Mouse (Mus musculus) adrenal gland, postnatal 4 days (tissue): ENCODE results near the gene Ep300. TPM values are rescaled to one million over a fixed set of nuclear protein-coding genes. Genes with fewer than 3 reads are reported as not detected.
A peak's percentile ranks its signal among the peaks of the same experiment; 100 is the strongest.
"Not testable (repeated sequence)": the region's sequence is repeated elsewhere in the genome, so short reads cannot be mapped to it uniquely, and the experiment has no call there.

ENCODE experiments used
- DNase-seq, 2 experiments: peaks; one replicate each; pipeline ENCODE4 v3.0.0; 2021 to 2022; ENCODE audit warnings: low spot score in 2 of 2, mixed read lengths in 2 of 2
- total RNA-seq, 2 experiments: library from RNA; stranded (reverse); gene quantifications; 2 replicates each; pipeline ENCODE4 v1.2.3; 2021

Gene Ep300
- total RNA-seq, 2 experiments from 2014 or later: 78.9 to 84.0 TPM

GRCm38 (mm10) chr15:81587686-81588085 is 2.5 kb downstream of the Ep300 start:
- DNase-seq: no peak

GRCm38 (mm10) chr15:81594146-81594696 is 9.1 kb downstream of the Ep300 start:
- DNase-seq: no peak

- not testable (repeated sequence) for DNase-seq
Measured at GRCm38 (mm10) chr15:81598742-81599141, 13.6 kb downstream of the Ep300 start.

- no peak for DNase-seq
Measured at GRCm38 (mm10) chr15:81605241-81605640, 20.1 kb downstream of the Ep300 start.

- DNase-seq: no peak
Measured at GRCm38 (mm10) chr15:81606634-81607033, 21.5 kb downstream of the Ep300 start.

- DNase-seq: no peak
Measured at GRCm38 (mm10) chr15:81649516-81650455, 64.6 kb downstream of the Ep300 start.

GRCm38 (mm10) chr15:81650636-81651035 is 65.5 kb downstream of the Ep300 start:
- DNase-seq: no peak

GRCm38 (mm10) chr15:81661701-81662100 is 76.5 kb downstream of the Ep300 start:
- DNase-seq: no peak

- no peak for DNase-seq
Measured at GRCm38 (mm10) chr15:81663281-81663680, 78.1 kb downstream of the Ep300 start.

- DNase-seq: peak; percentile 74 to 77
Measured at GRCm38 (mm10) chr15:81663697-81664561, 78.8 kb downstream of the Ep300 start, which contains the start of gene L3mbtl2. Gene L3mbtl2 (plus strand): TSS chr15:81663889.

- no peak for DNase-seq
Measured at GRCm38 (mm10) chr15:81666957-81667356, 81.8 kb downstream of the Ep300 start.

GRCm38 (mm10) chr15:81670231-81670640 is 85.1 kb downstream of the Ep300 start:
- DNase-seq: no peak

GRCm38 (mm10) chr15:81676637-81677036 is 91.5 kb downstream of the Ep300 start:
- DNase-seq: no peak

GRCm38 (mm10) chr15:81680301-81680805 is 95.2 kb downstream of the Ep300 start:
- DNase-seq: no peak

GRCm38 (mm10) chr15:81693366-81693966 is 108.3 kb downstream of the Ep300 start:
- DNase-seq: no peak

GRCm38 (mm10) chr15:81693967-81694881 is 109.1 kb downstream of the Ep300 start:
- peak; percentile 57 to 74 for DNase-seq

GRCm38 (mm10) chr15:81694891-81695290 is 109.7 kb downstream of the Ep300 start:
- DNase-seq: no peak

- DNase-seq: no peak
Measured at GRCm38 (mm10) chr15:81697175-81697574, 112.0 kb downstream of the Ep300 start, which contains the start of gene Chadl. Gene Chadl (minus strand): TSS chr15:81697287.

- no peak for DNase-seq
Measured at GRCm38 (mm10) chr15:81697847-81698246, 112.7 kb downstream of the Ep300 start.

- DNase-seq: no peak
Measured at GRCm38 (mm10) chr15:81698532-81698931, 113.4 kb downstream of the Ep300 start.
